Mouse (Mus musculus): ENCODE results near the gene Clcn1. TPM values are rescaled to one million over a fixed set of nuclear protein-coding genes. Genes with fewer than 3 reads are reported as not detected.

The Clcn1 gene
- polyA plus RNA-seq, 1 experiment from 2014 or later, result 0.59 TPM

DNA sequence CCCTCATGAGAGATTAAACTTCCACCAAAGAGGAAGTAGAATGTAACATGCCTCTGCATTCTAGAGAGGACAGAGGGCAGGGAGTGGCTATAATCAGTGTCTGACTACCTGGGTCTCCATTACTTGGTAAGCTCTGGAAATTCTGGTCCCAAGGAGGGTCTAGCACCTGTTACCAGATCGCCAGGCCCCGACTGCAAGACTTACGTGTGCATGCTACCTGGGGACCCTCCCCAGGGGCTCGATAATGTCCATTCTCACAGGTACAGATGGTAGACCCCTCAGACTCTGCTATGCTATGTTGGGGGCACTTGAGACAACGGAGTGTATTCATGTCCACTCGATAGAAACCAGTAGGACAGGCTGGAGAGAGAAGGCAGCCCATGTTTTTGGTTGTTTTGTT is 78.7 kb downstream of the Clcn1 start:
- Histone ChIP-seq H3K27me3 (ENCODE audit: insufficient read depth, poor library complexity, severe bottlenecking) (no peaks in the 10 kb centered on the region), H3K9me3 (no peaks in the 10 kb centered on the region), H3K27ac (no peak overlapping the region), H3K4me1 (peaks cover 34% of the 10 kb centered on the region), H3K4me3 (no peak overlapping the region), H3K36me3 (peaks cover 14% of the 10 kb centered on the region)
- DNase-seq (ENCODE audit: low spot score), result no peak
- WGBS, result 84% methylated on average over 6 of the region's 6 CpGs

Other genes with a start within 250 kb of the Clcn1 start
- gene Sva, start 248.3 kb upstream of the Clcn1 start, polyA plus RNA-seq (2016; fragmentation: Nextera tagmentation; extraction: Ambion mirVana), result not detected in 2 replicates
- gene Tas2r139, start 145.7 kb upstream of the Clcn1 start, polyA plus RNA-seq (2016; fragmentation: Nextera tagmentation; extraction: Ambion mirVana), result not detected in 2 replicates
- not detected in 2 replicates for gene Tas2r144, start 71.4 kb upstream of the Clcn1 start, polyA plus RNA-seq (2016; fragmentation: Nextera tagmentation; extraction: Ambion mirVana)
- gene Gstk1, start 40.8 kb upstream of the Clcn1 start, polyA plus RNA-seq (2016; fragmentation: Nextera tagmentation; extraction: Ambion mirVana), result 9.7 and 13.8 TPM in 2 replicates
- gene Tmem139, start 24.7 kb upstream of the Clcn1 start, polyA plus RNA-seq (2016; fragmentation: Nextera tagmentation; extraction: Ambion mirVana), result 0.21 and 0.41 TPM in 2 replicates
- 40.8 and 45.2 TPM in 2 replicates for gene Casp2, start 21.7 kb upstream of the Clcn1 start, polyA plus RNA-seq (2016; fragmentation: Nextera tagmentation; extraction: Ambion mirVana)
- gene Fam131b, start 38.0 kb downstream of the Clcn1 start, polyA plus RNA-seq (2016; fragmentation: Nextera tagmentation; extraction: Ambion mirVana), result 0.21 and 0.30 TPM in 2 replicates
- 165 and 193 TPM in 2 replicates for gene Zyx, start 62.9 kb downstream of the Clcn1 start, polyA plus RNA-seq (2016; fragmentation: Nextera tagmentation; extraction: Ambion mirVana)
- 3.0 and 4.8 TPM in 2 replicates for gene Epha1, start 86.6 kb downstream of the Clcn1 start, polyA plus RNA-seq (2016; fragmentation: Nextera tagmentation; extraction: Ambion mirVana)
- gene Tas2r143, start 113.6 kb downstream of the Clcn1 start, polyA plus RNA-seq (2016; fragmentation: Nextera tagmentation; extraction: Ambion mirVana), result not detected in 2 replicates
- gene Tas2r135, start 118.7 kb downstream of the Clcn1 start, polyA plus RNA-seq (2016; fragmentation: Nextera tagmentation; extraction: Ambion mirVana), result not detected in 2 replicates
- gene Tas2r126, start 147.8 kb downstream of the Clcn1 start, polyA plus RNA-seq (2016; fragmentation: Nextera tagmentation; extraction: Ambion mirVana), result not detected in 2 replicates
- gene Olfr458, start 178.5 kb downstream of the Clcn1 start, polyA plus RNA-seq (2016; fragmentation: Nextera tagmentation; extraction: Ambion mirVana), result 0.19 TPM in 1 of 2 replicates, not detected in the other
- gene Olfr457, start 189.7 kb downstream of the Clcn1 start, polyA plus RNA-seq (2016; fragmentation: Nextera tagmentation; extraction: Ambion mirVana), result not detected in 2 replicates
- 0.13 TPM in 1 of 2 replicates, not detected in the other for gene Olfr456, start 200.5 kb downstream of the Clcn1 start, polyA plus RNA-seq (2016; fragmentation: Nextera tagmentation; extraction: Ambion mirVana)